Mouse (Mus musculus): ENCODE data around the gene Surf1.

Surf1 gene

DNA sequence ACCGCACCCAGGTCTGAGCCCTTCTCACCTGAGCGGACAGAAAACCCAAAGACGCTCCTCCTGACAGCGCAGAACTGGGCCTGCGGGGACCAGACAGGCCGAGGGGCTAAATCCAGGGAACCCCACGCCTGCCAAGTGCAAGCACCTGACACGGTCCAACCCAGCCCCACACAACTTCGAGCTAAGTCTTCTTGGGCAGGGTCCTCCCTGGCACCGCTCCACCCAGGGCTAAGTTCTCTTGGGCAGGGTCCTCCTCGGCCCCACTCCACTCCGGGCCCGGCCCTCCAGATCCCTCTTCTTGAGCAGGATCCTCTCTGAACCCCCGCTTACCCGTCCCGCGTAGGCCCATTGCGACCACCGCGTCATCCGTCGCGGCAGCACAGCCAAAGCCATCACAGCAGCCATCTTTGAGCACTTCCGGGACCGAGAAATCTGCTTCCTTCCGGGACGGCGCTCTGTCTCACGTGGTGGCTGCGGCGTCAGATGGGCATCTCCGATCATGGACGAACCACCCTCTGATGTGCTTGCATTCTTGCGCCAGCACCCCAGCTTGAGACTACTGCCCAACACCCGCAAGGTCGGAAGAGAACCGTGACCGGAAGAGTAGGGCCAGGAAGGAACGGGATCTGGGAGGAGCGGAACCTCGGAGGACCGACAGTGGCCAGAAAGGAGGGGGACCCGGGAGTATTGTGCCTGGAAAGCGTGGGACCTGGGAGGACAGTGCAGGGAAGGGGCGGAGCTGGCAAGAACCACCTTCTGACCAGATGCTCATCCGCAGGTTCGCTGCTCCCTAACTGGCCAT lies at the start of gene Surf1, which contains the start of gene Surf2:
TSS of gene Surf1 (minus strand) at position 604 of the 802 bp plus-strand sequence.
TSS of gene Surf2 (plus strand) at position 441 of the 802 bp plus-strand sequence.
- DNase-seq (ENCODE audit: low spot score in 2 of 2) = peak; percentile 64 to 74

DNA sequence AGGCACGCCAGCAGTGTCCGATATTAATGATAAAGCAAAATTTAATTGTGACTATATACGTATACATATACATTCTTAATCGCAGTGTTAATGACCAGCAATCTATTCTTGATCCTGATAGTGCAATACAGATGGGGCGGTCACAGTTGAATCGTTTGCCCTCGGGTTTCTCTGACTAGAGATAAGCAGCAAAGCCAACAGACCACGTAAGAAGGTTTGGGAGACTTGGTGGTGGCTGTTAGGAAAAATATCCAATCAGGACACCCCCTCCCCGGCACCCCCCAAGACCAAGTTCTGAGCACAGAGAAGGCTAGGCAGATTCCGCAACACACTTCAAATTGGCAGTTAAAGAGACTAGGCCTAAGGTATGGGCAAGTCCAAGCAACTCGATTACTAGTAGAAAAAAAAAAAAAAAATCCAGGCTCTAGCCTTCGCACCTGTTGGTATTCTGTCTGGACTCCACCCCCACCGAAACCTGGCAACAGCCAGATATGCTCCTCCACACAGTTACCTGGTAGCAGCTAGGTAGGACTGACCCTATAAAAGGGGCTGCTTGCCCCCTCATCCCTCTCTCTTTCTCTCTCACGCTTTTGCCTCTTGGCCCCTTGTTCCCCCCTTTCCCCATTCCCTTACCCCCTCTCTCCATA lies 48.5 kb upstream of the Surf1 start:
- DNase-seq (ENCODE audit: low spot score in 2 of 2) = no peak

DNA sequence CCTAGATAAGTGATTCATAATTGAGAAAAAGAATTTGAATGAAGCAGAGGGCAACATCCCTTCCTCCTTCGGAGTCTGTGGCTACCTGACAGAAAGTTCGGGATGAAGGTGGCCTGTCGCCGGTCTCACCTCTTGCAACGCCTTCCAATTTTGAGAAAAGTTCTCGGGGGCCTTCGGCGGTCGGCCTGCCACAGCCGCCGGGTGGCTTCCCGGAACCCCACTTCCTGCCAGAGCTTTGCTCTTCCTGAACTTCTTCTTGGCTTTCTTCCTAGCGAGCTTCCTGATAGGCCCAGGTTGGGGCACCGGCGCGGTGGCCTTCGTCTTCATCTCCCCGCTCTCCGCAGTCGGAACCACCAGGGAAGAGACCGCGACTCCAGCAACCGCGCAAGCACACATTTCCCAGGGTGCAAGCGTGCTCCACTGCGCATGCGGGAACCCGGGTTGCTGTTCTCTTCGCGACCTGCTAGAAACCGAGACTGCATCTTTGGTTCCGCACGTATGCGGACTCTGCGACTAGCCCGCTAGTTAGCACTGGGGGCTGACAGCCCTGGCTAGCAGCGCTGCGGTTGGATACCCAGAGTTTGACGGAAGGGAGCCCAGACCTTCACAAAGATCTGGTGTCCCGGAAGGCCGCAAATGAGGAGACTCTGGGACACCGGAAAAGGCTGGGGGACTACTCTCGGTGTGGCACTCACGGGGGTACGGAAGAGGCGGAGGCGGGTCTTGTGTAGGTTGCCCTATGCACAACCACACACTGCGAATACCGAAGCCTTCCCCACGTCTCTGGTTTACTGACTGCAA lies 47.8 kb upstream of the Surf1 start, which contains the start of gene Rexo4:
TSS of gene Rexo4 (minus strand) at position 464 of the 801 bp plus-strand sequence.
- peak; percentile 88 to 93 for DNase-seq (ENCODE audit: low spot score in 2 of 2)

DNA sequence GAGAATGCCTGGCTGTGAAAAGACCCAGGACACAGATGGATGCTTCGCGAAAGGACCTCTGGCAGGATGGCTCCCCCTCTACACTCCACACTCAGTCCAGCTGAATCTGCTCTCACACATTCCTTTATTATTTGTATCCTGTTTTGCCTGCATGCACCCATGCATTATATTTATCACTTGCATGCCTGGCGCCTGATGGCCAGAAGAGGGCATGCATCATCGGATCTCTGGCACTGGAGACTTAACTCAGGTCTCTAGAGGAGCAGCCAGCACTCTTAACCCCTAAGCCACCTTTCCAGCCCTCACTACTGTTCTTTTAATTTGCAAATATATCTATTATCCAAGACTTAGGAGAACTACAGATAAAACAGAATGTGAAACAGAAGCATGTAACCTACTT lies 44.4 kb upstream of the Surf1 start:
- DNase-seq (ENCODE audit: low spot score in 2 of 2) = no peak

DNA sequence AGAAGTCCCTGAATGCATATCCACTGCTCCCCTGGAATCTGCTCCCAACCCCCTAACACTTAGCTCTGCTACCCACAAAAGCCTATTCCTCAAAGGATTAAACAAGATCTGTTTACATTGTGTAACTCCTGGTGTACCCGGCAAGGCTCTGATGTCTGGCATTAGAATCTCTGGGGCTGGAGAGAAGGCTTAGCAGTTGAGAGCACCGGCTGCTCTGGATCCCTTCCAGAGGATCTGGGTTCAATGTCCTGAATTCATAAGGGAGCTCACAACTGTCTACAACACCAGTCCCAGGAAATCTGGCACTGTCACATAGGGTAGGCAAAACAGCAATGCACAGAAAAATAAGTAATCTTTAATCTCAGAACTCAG lies 41.1 kb upstream of the Surf1 start:
- DNase-seq (ENCODE audit: low spot score in 2 of 2) = no peak

DNA sequence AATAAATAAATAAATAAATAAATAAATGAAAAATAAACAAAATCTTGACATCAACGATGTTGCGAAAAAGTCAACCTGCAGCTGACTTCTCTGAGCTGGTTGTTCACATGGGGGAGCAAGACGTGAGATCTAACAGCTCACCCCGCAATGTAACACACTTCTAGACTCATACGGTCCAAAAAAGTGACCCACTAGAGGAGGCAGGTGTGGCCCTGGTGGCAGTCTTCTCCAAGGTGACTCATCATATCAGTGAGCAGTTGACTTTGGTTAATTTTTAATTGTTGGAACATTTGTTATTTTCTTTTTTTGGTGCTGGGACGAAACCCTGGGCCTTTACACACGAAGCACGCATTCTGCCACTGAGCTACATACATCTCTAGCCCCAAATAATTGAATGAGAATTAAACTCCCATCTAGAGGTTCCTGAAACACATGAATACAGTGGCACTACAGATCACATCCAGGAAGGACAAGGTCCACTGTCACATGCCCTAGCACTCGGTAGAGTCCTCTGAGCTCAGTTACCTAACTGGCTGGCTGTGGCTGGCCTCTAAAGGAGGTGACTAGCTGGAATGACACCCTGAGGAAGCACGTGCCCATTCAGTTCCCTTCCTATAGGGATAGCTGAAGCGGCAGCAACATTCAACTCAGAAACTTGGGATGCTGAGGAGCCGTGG lies 40.6 kb upstream of the Surf1 start:
- DNase-seq (ENCODE audit: low spot score in 2 of 2) = no peak

DNA sequence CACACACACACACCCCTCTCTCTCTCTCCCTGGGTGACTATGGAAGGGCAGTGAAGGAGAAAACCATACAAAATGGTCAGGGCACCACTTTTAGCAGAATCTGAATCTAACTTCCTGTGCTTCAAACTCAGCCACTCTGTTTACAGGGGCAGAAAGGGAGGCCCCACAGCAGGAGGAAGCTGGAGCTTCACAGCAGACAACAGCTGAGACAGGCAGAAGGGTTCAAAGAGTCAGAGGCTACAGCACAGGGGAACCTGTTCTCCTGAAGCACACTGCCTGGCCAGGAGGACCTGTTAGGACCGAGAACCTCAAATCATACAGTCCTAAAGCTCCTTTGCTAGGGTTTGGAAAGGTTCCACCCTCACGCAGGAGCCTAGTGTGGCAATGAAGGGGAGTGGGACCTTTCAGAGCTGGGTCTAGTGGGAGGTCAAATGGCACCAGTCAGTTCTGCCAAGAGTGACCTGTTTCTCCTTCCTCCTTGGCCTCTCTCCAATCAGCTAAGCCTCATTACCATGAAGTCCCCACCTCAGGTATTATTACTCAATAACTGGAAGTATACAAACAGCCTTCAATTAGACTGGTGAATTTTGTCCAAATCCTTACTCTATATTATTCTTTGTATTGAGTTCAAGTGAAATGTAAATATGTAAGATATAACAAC lies 38.5 kb upstream of the Surf1 start:
- no peak for DNase-seq (ENCODE audit: low spot score in 2 of 2)

DNA sequence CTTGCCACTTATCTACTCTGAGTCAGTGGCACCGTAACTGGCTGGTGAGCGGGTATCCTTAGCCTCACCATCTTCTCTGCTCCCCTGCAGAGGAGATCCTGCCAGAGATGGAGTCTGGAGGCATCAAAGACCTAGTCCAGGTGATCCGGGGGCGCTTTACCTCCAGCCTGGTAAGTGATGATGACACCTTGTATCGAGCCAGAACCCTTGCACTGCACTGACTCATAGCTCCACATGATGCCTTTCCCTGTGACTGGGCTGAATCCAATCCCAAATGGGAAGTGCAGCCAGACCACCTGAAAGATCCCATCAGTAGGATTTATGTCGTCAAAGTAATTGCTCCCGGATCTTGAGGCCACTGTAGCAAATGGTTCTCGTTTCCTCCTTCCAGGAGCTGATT lies 36.5 kb upstream of the Surf1 start:
- DNase-seq (ENCODE audit: low spot score in 2 of 2) = no peak

DNA sequence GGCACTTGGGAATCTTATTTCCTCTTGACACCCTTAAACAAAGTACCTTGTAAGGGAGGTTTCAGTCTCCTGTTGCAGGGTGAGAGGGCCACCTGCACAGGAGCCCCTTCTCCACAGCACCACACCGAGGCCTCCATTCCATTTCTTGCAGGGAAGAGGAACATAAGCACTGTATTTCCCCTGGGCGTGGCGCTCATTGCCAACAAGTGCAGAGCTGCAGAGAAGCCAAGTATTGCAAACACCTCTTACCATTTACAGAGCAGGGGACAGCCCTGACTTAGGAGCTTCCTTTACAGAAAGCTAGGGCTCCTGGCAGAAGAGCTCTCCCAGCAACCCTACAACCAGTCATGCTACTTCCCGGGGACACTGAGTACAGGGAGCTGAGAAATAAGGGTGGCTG lies 35.9 kb upstream of the Surf1 start:
- DNase-seq (ENCODE audit: low spot score in 2 of 2) = no peak

DNA sequence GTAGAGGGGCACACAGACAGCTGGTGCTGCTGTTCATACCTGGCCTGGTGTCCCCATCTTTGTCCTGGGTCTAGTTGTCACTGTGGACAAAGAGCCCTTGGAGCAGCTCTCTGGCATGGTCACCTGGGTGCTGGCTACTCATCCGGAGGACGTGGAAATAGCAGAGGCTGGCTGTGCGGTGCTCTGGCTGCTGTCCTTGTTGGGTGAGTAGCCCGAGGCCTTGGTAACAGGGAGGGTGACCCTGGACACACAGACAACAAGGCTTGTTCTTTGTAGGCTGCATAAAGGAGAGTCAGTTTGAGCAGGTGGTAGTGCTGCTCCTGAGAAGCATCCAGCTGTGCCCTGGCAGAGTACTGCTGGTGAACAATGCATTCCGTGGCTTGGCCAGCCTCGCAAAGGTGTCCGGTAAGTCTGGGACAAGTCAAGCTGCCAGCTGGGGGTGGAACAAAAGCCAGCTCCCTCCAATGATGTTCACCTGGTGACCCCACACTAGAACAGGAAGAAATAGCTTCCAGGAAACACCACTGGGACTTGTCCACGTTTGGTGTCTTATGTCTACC lies 35.1 kb upstream of the Surf1 start:
- no peak for DNase-seq (ENCODE audit: low spot score in 2 of 2)

DNA sequence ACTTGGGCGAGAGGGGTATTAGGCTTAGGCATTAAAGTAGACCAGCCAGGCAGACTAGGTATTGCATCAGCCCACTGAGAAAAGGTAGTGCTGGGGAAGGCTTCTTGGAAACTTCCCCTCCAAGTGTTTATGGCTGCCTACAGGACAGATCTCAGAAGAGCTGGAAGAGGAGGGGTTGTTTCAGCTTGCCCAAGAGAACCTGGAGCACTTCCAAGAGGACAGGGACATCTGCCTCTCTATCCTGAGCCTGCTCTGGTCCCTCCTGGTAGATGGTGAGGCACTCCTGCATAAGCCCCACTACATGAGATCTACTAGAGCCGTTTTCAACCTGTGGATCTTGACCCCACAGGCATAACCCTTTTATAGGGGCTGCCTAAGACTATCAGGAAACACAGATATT lies 34.1 kb upstream of the Surf1 start:
- no peak for DNase-seq (ENCODE audit: low spot score in 2 of 2)

DNA sequence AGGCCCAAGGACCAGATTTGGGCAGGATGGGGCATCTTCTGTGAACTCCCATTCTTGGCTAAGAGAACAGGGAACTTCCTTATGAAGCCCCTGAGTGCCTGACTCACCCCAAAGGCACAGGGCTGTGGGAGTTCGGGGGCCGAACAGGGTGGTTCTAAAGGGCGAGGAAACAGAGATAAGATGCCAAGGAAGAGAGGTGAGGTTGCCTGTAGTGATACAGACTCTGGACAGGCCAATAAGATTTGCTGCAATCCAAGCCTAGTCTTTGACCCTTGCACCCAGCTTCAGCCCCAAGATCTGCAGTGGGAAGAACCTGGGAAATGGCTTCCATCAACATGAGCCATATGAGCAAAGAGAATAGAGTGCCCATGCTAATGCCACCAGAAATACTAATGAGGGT lies 26.9 kb upstream of the Surf1 start:
- no peak for DNase-seq (ENCODE audit: low spot score in 2 of 2)

DNA sequence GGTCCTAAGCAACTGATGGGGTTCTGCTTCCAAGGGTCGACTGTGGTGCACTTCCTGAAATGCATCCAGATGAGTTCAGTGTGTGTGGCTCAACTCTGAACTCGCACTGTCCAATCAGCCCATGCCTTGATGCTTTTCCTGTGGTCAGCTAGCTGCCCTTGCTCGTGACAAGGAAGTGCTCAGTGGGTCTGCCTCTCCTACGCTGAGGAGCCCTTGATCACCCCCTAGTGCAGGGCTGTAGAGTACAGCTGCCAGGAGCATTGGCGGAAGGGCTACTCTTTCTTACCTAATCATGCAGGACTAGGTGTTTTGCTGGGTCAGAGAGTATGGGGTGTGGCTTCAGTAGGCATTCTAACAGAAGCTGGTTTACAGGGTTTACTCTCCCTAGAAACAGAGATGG lies 25.2 kb upstream of the Surf1 start:
- no peak for DNase-seq (ENCODE audit: low spot score in 2 of 2)

DNA sequence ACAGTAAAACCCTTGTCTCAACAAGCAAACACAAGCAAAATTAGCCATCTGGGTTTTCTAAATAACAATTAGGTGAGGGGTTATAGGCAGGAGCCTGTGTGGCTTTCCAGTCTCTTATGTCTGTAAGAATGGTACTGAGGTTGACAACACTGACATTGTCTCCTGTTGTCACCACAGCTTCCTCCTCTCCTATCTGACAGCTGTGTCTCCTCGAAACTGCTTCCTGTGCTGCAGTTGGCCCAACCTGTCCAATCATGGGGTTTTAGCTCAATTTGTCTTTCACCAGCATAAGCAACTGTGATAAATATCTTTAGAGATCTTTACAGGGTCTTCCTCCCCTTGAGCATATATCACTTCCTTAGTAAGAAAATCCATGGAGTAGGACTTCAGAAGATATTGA lies 20.1 kb upstream of the Surf1 start:
- DNase-seq (ENCODE audit: low spot score in 2 of 2) = no peak

DNA sequence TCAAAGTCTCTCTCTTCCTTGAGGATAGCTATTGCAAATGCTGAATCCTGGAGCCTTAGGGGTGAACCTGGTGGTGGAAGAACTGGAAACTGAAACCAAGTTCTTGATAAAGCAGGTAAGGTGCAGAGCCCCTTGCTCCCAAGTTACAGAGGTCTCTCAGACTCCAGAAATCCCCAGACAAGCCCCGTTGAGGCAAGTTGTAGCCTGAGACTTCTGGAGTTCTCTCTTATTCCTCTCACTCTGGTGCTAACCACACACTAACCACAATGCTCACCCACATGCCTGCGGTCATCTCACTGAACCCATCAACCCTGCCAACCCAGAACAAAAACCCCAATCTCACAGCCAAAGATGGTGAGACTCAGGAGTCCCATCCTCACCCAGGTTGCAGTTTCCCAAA lies 19.0 kb upstream of the Surf1 start:
- no peak for DNase-seq (ENCODE audit: low spot score in 2 of 2)

DNA sequence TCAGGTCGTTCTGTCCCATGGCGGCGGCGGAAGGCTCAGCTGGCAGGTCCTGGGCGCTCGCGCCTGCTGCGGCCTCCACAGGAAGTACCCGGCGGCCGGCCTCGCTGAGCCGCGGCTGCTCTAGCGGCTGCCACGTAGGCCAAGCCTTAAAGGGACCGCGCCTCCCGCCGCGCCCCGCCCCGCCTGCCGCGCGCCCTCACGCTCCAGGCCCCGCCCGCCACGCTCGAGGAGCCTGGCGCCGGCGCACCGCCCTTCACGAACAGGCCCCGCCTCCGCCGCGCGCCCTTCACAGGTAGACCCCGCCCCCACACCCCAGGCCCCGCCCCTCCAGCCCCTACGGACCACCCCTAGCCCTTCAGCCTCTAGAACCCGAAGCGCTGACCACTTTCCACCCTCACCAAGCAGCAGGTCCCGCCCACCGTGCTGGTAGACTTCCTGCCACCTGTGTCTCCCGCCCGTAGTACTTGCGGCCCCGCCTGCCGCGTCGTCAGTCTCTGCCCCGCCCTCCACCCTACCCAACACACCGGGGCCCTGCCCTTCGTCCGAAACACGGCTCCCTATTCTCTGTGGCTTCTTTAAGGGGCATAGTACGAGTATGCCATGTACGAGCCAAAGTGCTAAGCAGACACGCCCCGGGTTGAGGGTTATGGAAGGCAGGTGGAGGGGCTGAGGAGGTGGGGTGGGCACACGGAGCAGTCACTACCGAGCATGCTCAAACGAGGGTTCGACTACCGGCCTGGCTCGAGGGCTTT lies 17.1 kb upstream of the Surf1 start, which contains the start of the genes Surf4 and Stkld1:
TSS of gene Surf4 (minus strand) at position 625 of the 752 bp plus-strand sequence.
TSS of gene Stkld1 (plus strand) at position 744 of the 752 bp plus-strand sequence.
- DNase-seq (ENCODE audit: low spot score in 2 of 2) = peak; percentile 75 to 90

DNA sequence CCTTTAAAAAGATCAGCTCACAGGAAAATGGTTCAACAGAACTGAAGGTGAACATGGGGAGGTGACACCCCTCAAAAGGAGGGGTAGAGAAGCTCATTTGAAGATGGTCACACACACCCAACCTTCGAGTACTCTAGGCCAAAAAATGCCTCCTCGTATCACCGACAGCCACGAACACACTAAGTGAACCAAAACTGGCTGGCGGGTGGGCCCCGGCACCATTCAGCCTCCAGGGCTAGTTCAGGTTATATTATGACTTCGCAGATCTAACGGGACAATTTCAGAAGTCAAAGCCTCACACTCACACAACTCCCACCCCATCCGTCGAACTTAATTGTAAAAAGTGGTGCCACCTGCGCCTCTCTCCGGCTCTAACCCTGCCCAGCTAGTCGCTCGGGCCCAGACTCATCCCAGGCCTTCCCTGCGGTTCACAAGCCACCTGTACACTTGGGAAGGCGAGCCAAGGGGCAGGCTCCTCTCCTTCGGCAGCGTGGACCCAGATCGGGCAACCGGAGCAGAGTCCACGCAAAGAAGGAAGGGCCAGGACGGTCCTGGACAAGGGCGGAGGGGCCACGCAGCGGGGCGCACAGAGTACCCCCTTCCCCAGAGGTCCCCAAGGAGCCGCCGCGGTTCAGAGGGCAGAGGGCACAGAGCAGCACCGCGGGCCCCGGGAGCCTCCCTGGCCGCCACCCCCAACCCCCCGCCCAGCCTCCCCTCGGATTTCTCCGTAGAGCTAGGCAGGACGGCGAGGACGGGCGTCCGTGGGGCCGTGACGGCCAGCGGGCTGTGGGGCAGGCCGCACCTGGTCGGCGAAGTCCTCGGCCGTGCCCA lies 16.4 kb upstream of the Surf1 start:
- peak in 1 of 2 experiments; percentile 41 for DNase-seq (ENCODE audit: low spot score in 2 of 2)

DNA sequence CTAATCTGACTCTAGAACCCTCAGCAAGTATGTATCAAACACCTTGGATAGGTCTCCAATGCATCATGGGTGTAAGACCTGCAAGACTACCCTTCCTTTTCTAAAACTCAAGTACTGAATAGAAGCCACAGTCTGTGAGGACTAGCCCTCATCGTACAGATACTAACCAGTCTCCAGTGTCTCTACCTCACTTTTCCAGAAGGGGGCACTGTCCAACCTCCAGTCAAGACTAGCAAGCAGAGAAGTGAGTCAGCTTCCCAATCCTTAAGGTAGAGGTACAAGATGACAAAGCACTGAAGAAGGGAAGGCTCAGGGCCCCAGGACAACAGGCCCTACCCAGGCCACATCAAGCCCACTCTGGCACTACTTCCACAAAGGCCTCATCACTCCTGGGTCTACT lies 14.1 kb upstream of the Surf1 start:
- DNase-seq (ENCODE audit: low spot score in 2 of 2) = peak in 1 of 2 experiments; percentile 63
